Mouse (Mus musculus): ENCODE data around the gene D630003M21Rik. TPM values are rescaled to one million over a fixed set of nuclear protein-coding genes. Genes with fewer than 3 reads are reported as not detected.
A peak's percentile ranks its signal among the peaks of the same experiment; 100 is the strongest.

The D630003M21Rik gene
- polyA plus RNA-seq, 1 experiment = 1.7 TPM

- H3K36me3 ChIP-seq (ENCODE audit: control insufficient read depth, insufficient read depth, low read length) = no peaks in the 10 kb centered on the region
- no peak overlapping the region for H3K27ac ChIP-seq (ENCODE audit: insufficient read depth, low read depth, low read length)
- no peak for TF ChIP-seq CTCF (IDR thresholded peaks at IDR 0.05; ENCODE audit: extremely low read depth, insufficient read length, insufficient replicate concordance, low read depth, low read length)
- TF ChIP-seq POLR2A (IDR thresholded peaks at IDR 0.05; ENCODE audit: low read depth, low read length) = no peak
- H3K4me1 ChIP-seq (ENCODE audit: control insufficient read depth, insufficient read depth, insufficient read length, low read length) = no peaks in the 10 kb centered on the region
- H3K27me3 ChIP-seq (ENCODE audit: control insufficient read depth, insufficient read depth, low read length) = no peaks in the 10 kb centered on the region
- 87% methylated on average over 3 of the region's 3 CpGs for WGBS
- no peak overlapping the region for H3K4me3 ChIP-seq (ENCODE audit: low read depth, low read length)
Observed at GRCm38 (mm10) chr2:158264877-158265276, 35.9 kb upstream of the D630003M21Rik start.

- H3K36me3 ChIP-seq (ENCODE audit: control insufficient read depth, insufficient read depth, low read length) = no peaks in the 10 kb centered on the region
- TF ChIP-seq POLR2A (IDR thresholded peaks at IDR 0.05; ENCODE audit: low read depth, low read length) = no peak
- H3K4me1 ChIP-seq (ENCODE audit: control insufficient read depth, insufficient read depth, insufficient read length, low read length) = peaks cover 2% of the 10 kb centered on the region; the same call in 1 of the 2 replicates
- no peak overlapping the region for H3K27ac ChIP-seq (ENCODE audit: insufficient read depth, low read depth, low read length)
- WGBS = 55% methylated on average over 8 of the region's 8 CpGs
- H3K4me3 ChIP-seq (ENCODE audit: low read depth, low read length) = no peak overlapping the region
- H3K27me3 ChIP-seq (ENCODE audit: control insufficient read depth, insufficient read depth, low read length) = peaks cover 5% of the 10 kb centered on the region; the same call in 1 of the 2 replicates
Observed at GRCm38 (mm10) chr2:158259498-158259897, 30.5 kb upstream of the D630003M21Rik start.

GRCm38 (mm10) chr2:158258781-158259180 lies 29.8 kb upstream of the D630003M21Rik start:
- TF ChIP-seq CTCF (IDR thresholded peaks at IDR 0.05; ENCODE audit: extremely low read depth, insufficient read length, insufficient replicate concordance, low read depth, low read length) (peak; percentile 86), POLR2A (IDR thresholded peaks at IDR 0.05; ENCODE audit: low read depth, low read length) (no peak)
- Histone ChIP-seq H3K27ac (ENCODE audit: insufficient read depth, low read depth, low read length) (no peak overlapping the region), H3K27me3 (ENCODE audit: control insufficient read depth, insufficient read depth, low read length) (peaks cover 5% of the 10 kb centered on the region; the same call in 1 of the 2 replicates), H3K4me3 (ENCODE audit: low read depth, low read length) (no peak overlapping the region), H3K4me1 (ENCODE audit: control insufficient read depth, insufficient read depth, insufficient read length, low read length) (peaks cover 2% of the 10 kb centered on the region; the same call in 1 of the 2 replicates), H3K36me3 (ENCODE audit: control insufficient read depth, insufficient read depth, low read length) (no peaks in the 10 kb centered on the region)
- WGBS = 13% methylated on average over 12 of the region's 12 CpGs

DNA sequence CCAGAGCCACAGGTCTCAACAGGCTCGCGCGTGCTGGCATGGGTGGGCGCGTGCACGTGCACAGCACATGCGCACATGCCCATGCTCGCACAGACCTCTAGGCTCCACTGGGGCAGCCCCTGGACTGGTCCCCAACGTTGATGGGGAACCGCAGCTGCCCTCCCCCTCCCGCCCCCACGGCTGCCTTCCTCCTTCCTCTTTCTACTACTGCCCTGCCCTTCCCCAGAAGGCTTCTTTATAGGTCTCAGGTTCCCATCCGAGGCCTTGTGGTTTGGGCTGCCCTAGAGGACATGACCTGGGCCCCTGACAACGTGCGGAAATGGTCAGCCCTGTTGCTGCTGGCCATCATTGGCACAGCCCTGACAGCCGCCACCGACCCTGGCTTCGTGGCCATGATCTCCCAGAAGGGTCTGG lies 29.0 kb upstream of the D630003M21Rik start, which contains the start of gene Bpi:
Bpi (plus strand) TSS at position 90 of the 414 bp plus-strand sequence.
- Histone ChIP-seq H3K4me1 (ENCODE audit: control insufficient read depth, insufficient read depth, insufficient read length, low read length) (peaks cover 2% of the 10 kb centered on the region; the same call in 1 of the 2 replicates), H3K27me3 (ENCODE audit: control insufficient read depth, insufficient read depth, low read length) (peaks cover 5% of the 10 kb centered on the region; the same call in 1 of the 2 replicates), H3K4me3 (ENCODE audit: low read depth, low read length) (no peak within 1 kb of the TSS), H3K27ac (ENCODE audit: insufficient read depth, low read depth, low read length) (no peak within 1 kb of the TSS), H3K36me3 (ENCODE audit: control insufficient read depth, insufficient read depth, low read length) (no peaks in the 10 kb centered on the region)
- 73% methylated on average over 18 of the region's 18 CpGs for WGBS
- no peak for TF ChIP-seq POLR2A (IDR thresholded peaks at IDR 0.05; ENCODE audit: low read depth, low read length)
- TF ChIP-seq CTCF (IDR thresholded peaks at IDR 0.05; ENCODE audit: extremely low read depth, insufficient read length, insufficient replicate concordance, low read depth, low read length) = no peak

- no peaks in the 10 kb centered on the region for H3K36me3 ChIP-seq (ENCODE audit: control insufficient read depth, insufficient read depth, low read length)
- 17% methylated on average over 5 of the region's 5 CpGs for WGBS
- no peak overlapping the region for H3K4me3 ChIP-seq (ENCODE audit: low read depth, low read length)
- peaks cover 2% of the 10 kb centered on the region; the same call in 1 of the 2 replicates for H3K4me1 ChIP-seq (ENCODE audit: control insufficient read depth, insufficient read depth, insufficient read length, low read length)
- peaks cover 5% of the 10 kb centered on the region; the same call in 1 of the 2 replicates for H3K27me3 ChIP-seq (ENCODE audit: control insufficient read depth, insufficient read depth, low read length)
- TF ChIP-seq CTCF (IDR thresholded peaks at IDR 0.05; ENCODE audit: extremely low read depth, insufficient read length, insufficient replicate concordance, low read depth, low read length) (no peak), POLR2A (IDR thresholded peaks at IDR 0.05; ENCODE audit: low read depth, low read length) (no peak)
- H3K27ac ChIP-seq (ENCODE audit: insufficient read depth, low read depth, low read length) = no peak overlapping the region
Observed at GRCm38 (mm10) chr2:158256894-158257293, 27.9 kb upstream of the D630003M21Rik start.

GRCm38 (mm10) chr2:158253806-158254205 lies 24.8 kb upstream of the D630003M21Rik start:
- H3K27ac ChIP-seq (ENCODE audit: insufficient read depth, low read depth, low read length) = no peak overlapping the region
- H3K4me1 ChIP-seq (ENCODE audit: control insufficient read depth, insufficient read depth, insufficient read length, low read length) = peaks cover 2% of the 10 kb centered on the region; the same call in 1 of the 2 replicates
- peaks cover 3% of the 10 kb centered on the region; the same call in 1 of the 2 replicates for H3K27me3 ChIP-seq (ENCODE audit: control insufficient read depth, insufficient read depth, low read length)
- H3K4me3 ChIP-seq (ENCODE audit: low read depth, low read length) = no peak overlapping the region
- TF ChIP-seq CTCF (IDR thresholded peaks at IDR 0.05; ENCODE audit: extremely low read depth, insufficient read length, insufficient replicate concordance, low read depth, low read length) (no peak), POLR2A (IDR thresholded peaks at IDR 0.05; ENCODE audit: low read depth, low read length) (no peak)
- no peaks in the 10 kb centered on the region for H3K36me3 ChIP-seq (ENCODE audit: control insufficient read depth, insufficient read depth, low read length)
- WGBS = 92% methylated on average over 5 of the region's 5 CpGs

DNA sequence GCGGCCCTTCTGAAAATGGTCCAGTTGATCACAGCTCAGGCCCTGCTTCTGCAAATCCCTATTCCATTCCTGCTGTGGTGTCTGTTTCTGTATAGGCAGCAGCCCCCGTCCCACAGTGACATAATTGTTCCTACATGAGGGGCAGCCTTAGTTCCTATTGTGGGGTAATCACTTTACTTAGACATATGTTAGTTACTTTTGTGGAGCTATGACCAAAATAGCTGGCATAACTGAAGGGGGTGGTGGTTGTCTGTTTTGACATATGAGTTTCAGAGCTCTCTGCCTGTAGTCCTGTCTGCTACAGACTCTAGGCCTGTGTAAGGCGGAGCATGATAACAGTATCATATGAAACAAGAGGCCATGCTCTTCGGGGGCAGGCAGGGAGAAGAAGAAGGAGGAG lies 21.5 kb upstream of the D630003M21Rik start:
- Histone ChIP-seq H3K4me3 (ENCODE audit: low read depth, low read length) (no peak overlapping the region), H3K36me3 (ENCODE audit: control insufficient read depth, insufficient read depth, low read length) (no peaks in the 10 kb centered on the region), H3K27ac (ENCODE audit: insufficient read depth, low read depth, low read length) (no peak overlapping the region), H3K27me3 (ENCODE audit: control insufficient read depth, insufficient read depth, low read length) (no peaks in the 10 kb centered on the region), H3K4me1 (ENCODE audit: control insufficient read depth, insufficient read depth, insufficient read length, low read length) (peaks cover 2% of the 10 kb centered on the region; the same call in 1 of the 2 replicates)
- 80% methylated on average over 4 of the region's 4 CpGs for WGBS
- no peak for TF ChIP-seq POLR2A (IDR thresholded peaks at IDR 0.05; ENCODE audit: low read depth, low read length)

Data from small intestine, adult 2 months (tissue).